Comparison of ENCODE assay signal across 12 mouse cellular contexts in the genomic region with DNA sequence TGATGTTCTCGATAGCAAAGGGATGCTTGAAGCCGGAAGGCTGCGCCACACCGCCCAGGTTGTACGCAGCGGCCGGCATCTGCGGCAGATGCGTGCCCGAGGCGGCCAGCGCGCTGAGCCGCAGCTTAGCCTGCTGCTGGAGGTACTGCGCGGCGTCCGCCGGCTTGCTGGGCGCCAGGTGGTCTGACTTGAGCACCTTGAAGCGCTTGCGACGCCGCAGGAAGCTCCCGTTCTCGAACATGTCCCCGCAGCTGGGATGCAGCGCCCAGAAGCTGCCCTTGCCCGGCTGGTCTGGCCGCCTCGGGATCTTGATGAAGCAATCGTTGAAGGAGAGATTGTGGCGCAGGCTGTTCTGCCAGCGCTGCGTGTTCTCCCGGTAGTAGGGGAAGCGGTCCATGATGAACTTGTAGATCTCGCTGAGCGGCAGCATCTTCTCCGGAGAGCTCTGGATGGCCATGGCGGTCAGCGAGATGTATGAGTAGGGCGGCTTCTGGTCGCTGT. TPM values are rescaled to one million over a fixed set of nuclear protein-coding genes. Genes with fewer than 3 reads are reported as not detected.
DNase-seq lines count a peak whose midpoint lies in the region; ATAC-seq and TF ChIP-seq lines count a peak whose summit lies in the region.
"Had no signal": no experiment of that assay in that cellular context is flagged by ENCODE, and none has a peak within 500 bp of the region (broad histone marks: within the 10 kb centered on the region; RNA-seq: fewer than 3 reads in every experiment).

No protein-coding gene starts in this region.

- H3K36me3 ChIP-seq in heart, postnatal 0 days (replicated peaks; ENCODE audit: control insufficient read depth, insufficient read depth, low read length), result no peaks in the 10 kb centered on the region
- no peaks in the 10 kb centered on the region for H3K36me3 ChIP-seq in hindbrain, embryonic 15.5 days
- H3K36me3 ChIP-seq in neural tube, embryonic 13.5 days, result no peaks in the 10 kb centered on the region
- H3K36me3 ChIP-seq: liver, embryonic 15.5 days had no signal

- no peak for TF ChIP-seq EP300 in heart, postnatal 0 days (IDR thresholded peaks at IDR 0.05; ENCODE audit: low read depth)

- H3K4me1 ChIP-seq in heart, postnatal 0 days (ENCODE audit: control insufficient read depth, insufficient read depth), result no peaks in the 10 kb centered on the region
- H3K4me1 ChIP-seq in hindbrain, embryonic 15.5 days (replicated peaks), result peaks cover 18% of the 10 kb centered on the region
- peaks cover 74% of the 10 kb centered on the region for H3K4me1 ChIP-seq in neural tube, embryonic 13.5 days (replicated peaks)

- no peaks in the 10 kb centered on the region for H3K9me3 ChIP-seq in heart, postnatal 0 days (replicated peaks; ENCODE audit: control insufficient read depth, low read length)
- no peaks in the 10 kb centered on the region for H3K9me3 ChIP-seq in hindbrain, embryonic 15.5 days
- H3K9me3 ChIP-seq in neural tube, embryonic 13.5 days, result no peaks in the 10 kb centered on the region
- H3K9me3 ChIP-seq: liver, embryonic 15.5 days had no signal

- no peak for ATAC-seq in heart, postnatal 0 days (ENCODE audit: insufficient read depth, low read depth)
- no peak for ATAC-seq in hindbrain, embryonic 15.5 days (ENCODE audit: low FRiP score, low read depth)
- ATAC-seq in neural tube, embryonic 13.5 days (ENCODE audit: low read depth), result no peak; the same call in 1 of the 2 replicates
- no peak for ATAC-seq in activated CD4-positive, CD25-positive, alpha-beta regulatory T cell, adult 4 months
- ATAC-seq: inflammation-experienced regulatory T-cells, adult 6 months had no signal

- DNase-seq in heart, postnatal 0 days (ENCODE audit: low spot score), result no peak
- no peak for DNase-seq in heart, adult 18-20 months
- DNase-seq in embryo, embryonic 11 days, result peak; percentile 62
- DNase-seq in T-cell, adult 2 months (ENCODE audit: low spot score), result no peak
- no peak for DNase-seq in cerebellum, adult 8-10 months
- DNase-seq: right cerebral cortex, postnatal 14 days had no signal

- H3K27me3 ChIP-seq in heart, postnatal 0 days (ENCODE audit: control insufficient read depth, insufficient read depth, low read length), result peaks cover 100% of the 10 kb centered on the region
- peaks cover 63% of the 10 kb centered on the region for H3K27me3 ChIP-seq in hindbrain, embryonic 15.5 days
- peaks cover 98% of the 10 kb centered on the region for H3K27me3 ChIP-seq in neural tube, embryonic 13.5 days

- H3K4me3 ChIP-seq in heart, postnatal 0 days (ENCODE audit: low read depth, low read length), result peak overlapping the region; percentile 28; the same call in 1 of the 2 replicates
- peak overlapping the region; percentile 34 for H3K4me3 ChIP-seq in hindbrain, embryonic 15.5 days
- H3K4me3 ChIP-seq in neural tube, embryonic 13.5 days, result peak overlapping the region; percentile 46
- H3K4me3 ChIP-seq: liver, embryonic 15.5 days had no signal

- H3K27ac ChIP-seq in heart, postnatal 0 days (ENCODE audit: low read depth), result no peak overlapping the region
- H3K27ac ChIP-seq in hindbrain, embryonic 15.5 days (replicated peaks), result peak overlapping the region; percentile 63
- H3K27ac ChIP-seq in neural tube, embryonic 13.5 days (replicated peaks), result peak overlapping the region; percentile 46
- H3K27ac ChIP-seq: liver, embryonic 15.5 days had no signal

- H3K4me2 ChIP-seq in heart, postnatal 0 days (ENCODE audit: low read depth, low read length), result peak overlapping the region; percentile 37; the same call in 1 of the 2 replicates
- peak overlapping the region; percentile 40 for H3K4me2 ChIP-seq in hindbrain, embryonic 15.5 days
- H3K4me2 ChIP-seq in neural tube, embryonic 13.5 days, result peak overlapping the region; percentile 56
- H3K4me2 ChIP-seq: liver, embryonic 15.5 days had no signal

- WGBS in heart, postnatal 0 days, result 1% methylated on average over 44 of the region's 44 CpGs
- WGBS in hindbrain, embryonic 15.5 days, result under 1% methylated on average over 44 of the region's 44 CpGs
- under 1% methylated on average over 44 of the region's 44 CpGs for WGBS in neural tube, embryonic 13.5 days

- no peak overlapping the region for H3K9ac ChIP-seq in heart, postnatal 0 days (replicated peaks; ENCODE audit: low read depth, low read length)
- H3K9ac ChIP-seq in hindbrain, embryonic 15.5 days, result peak overlapping the region; percentile 30
- peak overlapping the region; percentile 75 for H3K9ac ChIP-seq in neural tube, embryonic 13.5 days
- H3K9ac ChIP-seq: liver, embryonic 15.5 days had no signal

- TF ChIP-seq CTCF in heart, postnatal 0 days (IDR thresholded peaks at IDR 0.05; ENCODE audit: low read depth), result no peak

RNA-seq across cellular contexts. Expression of gene Foxb1, which starts 1.0 kb away (rescaled TPM):
- total RNA-seq in heart, postnatal 0 days (2014; rRNA removed; ENCODE audit: low replicate concordance), result not detected in 2 replicates
- polyA plus RNA-seq in heart, postnatal 0 days (2015; fragmentation: Nextera tagmentation; extraction: Ambion mirVana), result not detected in 2 replicates
- total RNA-seq in heart, adult 18-20 months (2021), result not detected
- polyA plus RNA-seq in hindbrain, embryonic 15.5 days (2015; fragmentation: Nextera tagmentation; extraction: Ambion mirVana), result 6.9 and 7.9 TPM in 2 replicates
- 7.8 and 8.0 TPM in 2 replicates for polyA plus RNA-seq in neural tube, embryonic 13.5 days (2015; fragmentation: Nextera tagmentation; extraction: Ambion mirVana)
- polyA plus RNA-seq in activated CD4-positive, CD25-positive, alpha-beta regulatory T cell, adult 4 months (2017; shearing (Covaris generic)), result not detected
- total RNA-seq: common myeloid progenitor, adult 5-6 weeks had no signal
- polyA plus RNA-seq: inflammation-experienced regulatory T-cells, adult 6 months; liver, embryonic 15.5 days had no signal
